Mouse (Mus musculus): Measurements from ENCODE around the gene Lhfp. TPM values are rescaled to one million over a fixed set of nuclear protein-coding genes. Genes with fewer than 3 reads are reported as not detected.

The Lhfp gene
- polyA plus RNA-seq, 1 experiment from 2014 or later: 12.9 TPM

DNA sequence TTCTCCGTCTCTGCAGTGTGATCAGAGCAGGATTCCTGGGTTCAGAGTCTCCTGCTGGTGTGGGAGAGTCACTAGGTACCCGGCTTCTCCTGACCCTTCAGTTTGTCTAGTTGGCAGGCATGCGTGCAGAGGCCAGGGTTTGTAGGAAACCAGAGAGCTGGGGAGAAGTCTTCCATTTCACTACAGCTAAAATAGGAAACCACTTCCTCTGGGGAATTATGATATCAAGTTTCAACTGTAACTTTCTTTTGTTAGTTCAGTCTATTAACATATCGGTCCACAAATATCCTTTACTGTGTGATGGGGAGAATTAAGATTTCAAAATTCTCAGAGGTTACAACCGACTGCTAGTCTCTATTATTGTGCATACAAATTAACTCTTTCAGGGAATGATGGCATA, 5.3 kb upstream of the Lhfp start:
- no peak overlapping the region for H3K9ac ChIP-seq (ENCODE audit: low read depth, low read length)
- no peaks in the 10 kb centered on the region for H3K36me3 ChIP-seq (ENCODE audit: control insufficient read depth, insufficient read depth, low read length)
- ATAC-seq (replicated peaks; ENCODE audit: low FRiP score) (no peak), DNase-seq (ENCODE audit: low spot score) (no peak)
- H3K4me1 ChIP-seq (replicated peaks; ENCODE audit: control insufficient read depth, insufficient read depth, low read length): peaks cover 4% of the 10 kb centered on the region; the same call in 1 of the 2 replicates
- no peak overlapping the region for H3K27ac ChIP-seq (ENCODE audit: low read depth, low read length)
- no peak overlapping the region for H3K4me2 ChIP-seq
- no peaks in the 10 kb centered on the region for H3K9me3 ChIP-seq (ENCODE audit: control insufficient read depth, low read length)
- 72% methylated on average over 5 of the region's 5 CpGs for WGBS
- H3K4me3 ChIP-seq (ENCODE audit: low read depth, low read length): no peak overlapping the region
- peaks cover 12% of the 10 kb centered on the region for H3K27me3 ChIP-seq (replicated peaks; ENCODE audit: control insufficient read depth, insufficient read depth, low read length)

DNA sequence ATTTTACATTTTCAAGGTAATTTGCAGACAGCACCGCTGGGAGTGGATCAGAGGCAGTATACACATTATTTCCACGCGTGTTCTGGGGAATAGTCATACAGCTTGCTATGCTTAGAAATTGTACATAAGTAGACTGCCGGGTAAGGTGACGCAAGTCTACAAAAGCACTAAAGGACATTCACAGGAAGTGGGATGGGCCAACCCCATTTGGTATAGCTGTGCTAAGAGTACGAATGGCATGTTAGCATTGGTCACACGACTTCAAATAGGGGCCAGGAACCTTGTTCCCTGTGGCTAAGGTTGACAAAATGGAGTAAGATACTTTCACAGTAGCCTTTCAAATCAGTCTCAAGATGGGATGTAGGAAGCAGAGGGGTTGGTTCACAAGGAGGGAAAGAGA, 4.4 kb upstream of the Lhfp start:
- DNase-seq (ENCODE audit: low spot score): no peak
- Histone ChIP-seq H3K4me1 (replicated peaks; ENCODE audit: control insufficient read depth, insufficient read depth, low read length) (peaks cover 4% of the 10 kb centered on the region; the same call in 1 of the 2 replicates), H3K9me3 (ENCODE audit: control insufficient read depth, low read length) (no peaks in the 10 kb centered on the region), H3K27me3 (replicated peaks; ENCODE audit: control insufficient read depth, insufficient read depth, low read length) (peaks cover 21% of the 10 kb centered on the region), H3K4me3 (ENCODE audit: low read depth, low read length) (no peak overlapping the region), H3K4me2 (no peak overlapping the region), H3K36me3 (ENCODE audit: control insufficient read depth, insufficient read depth, low read length) (no peaks in the 10 kb centered on the region), H3K27ac (ENCODE audit: low read depth, low read length) (no peak overlapping the region), H3K9ac (ENCODE audit: low read depth, low read length) (no peak overlapping the region)
- 77% methylated on average over 7 of the region's 7 CpGs for WGBS
- no peak for ATAC-seq (replicated peaks; ENCODE audit: low FRiP score)

DNA sequence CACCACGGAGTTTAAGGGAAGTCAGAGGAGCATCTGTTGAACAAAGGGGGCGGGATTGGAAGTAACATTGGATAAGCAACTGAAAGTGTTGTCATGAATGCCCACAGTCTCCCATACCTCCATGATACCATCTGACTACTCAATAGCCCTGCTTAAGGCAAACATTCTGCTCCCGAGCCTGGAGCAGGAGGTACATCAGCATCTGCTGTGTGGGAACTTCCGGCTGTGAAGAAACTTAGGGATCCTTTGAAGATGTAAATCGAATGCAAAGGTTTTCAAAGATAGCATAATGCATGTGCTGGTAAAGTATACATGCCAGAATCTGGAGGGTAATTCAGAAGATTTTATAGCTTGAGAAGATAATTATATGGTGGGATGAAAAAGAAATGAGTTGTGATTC, 2.4 kb upstream of the Lhfp start:
- ATAC-seq (replicated peaks; ENCODE audit: low FRiP score): no peak
- Histone ChIP-seq H3K9ac (ENCODE audit: low read depth, low read length) (no peak overlapping the region), H3K27me3 (replicated peaks; ENCODE audit: control insufficient read depth, insufficient read depth, low read length) (peaks cover 33% of the 10 kb centered on the region), H3K27ac (ENCODE audit: low read depth, low read length) (no peak overlapping the region), H3K36me3 (ENCODE audit: control insufficient read depth, insufficient read depth, low read length) (no peaks in the 10 kb centered on the region), H3K9me3 (ENCODE audit: control insufficient read depth, low read length) (no peaks in the 10 kb centered on the region), H3K4me1 (replicated peaks; ENCODE audit: control insufficient read depth, insufficient read depth, low read length) (no peaks in the 10 kb centered on the region), H3K4me3 (ENCODE audit: low read depth, low read length) (no peak overlapping the region), H3K4me2 (no peak overlapping the region)
- no peak for DNase-seq (ENCODE audit: low spot score)
- WGBS: 64% methylated on average over 5 of the region's 5 CpGs

DNA sequence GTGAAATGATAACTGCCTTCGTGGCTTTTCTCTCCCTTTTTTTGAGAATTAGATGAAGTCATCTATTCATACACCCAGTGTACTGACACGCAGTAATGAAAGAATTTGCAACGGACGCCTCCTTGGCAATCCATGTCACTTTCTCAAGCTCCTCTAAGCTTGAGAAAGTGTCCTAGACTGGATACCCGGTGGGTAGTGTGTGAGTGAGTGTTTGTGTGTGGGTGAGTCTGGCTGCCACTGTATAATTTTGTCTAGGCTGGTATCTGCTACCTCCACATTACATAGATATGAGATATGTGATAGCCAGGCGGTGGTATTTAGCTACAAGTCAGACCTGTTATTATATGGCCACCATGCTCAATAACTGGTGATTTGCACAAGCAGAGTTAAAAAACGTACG, 1.6 kb upstream of the Lhfp start:
- H3K4me1 ChIP-seq (replicated peaks; ENCODE audit: control insufficient read depth, insufficient read depth, low read length): no peaks in the 10 kb centered on the region
- H3K4me3 ChIP-seq (ENCODE audit: low read depth, low read length): no peak overlapping the region
- ATAC-seq (replicated peaks; ENCODE audit: low FRiP score): no peak
- H3K9ac ChIP-seq (ENCODE audit: low read depth, low read length): no peak overlapping the region
- WGBS: 75% methylated on average over 8 of the region's 8 CpGs
- no peak overlapping the region for H3K27ac ChIP-seq (ENCODE audit: low read depth, low read length)
- H3K4me2 ChIP-seq: no peak overlapping the region
- DNase-seq (ENCODE audit: low spot score): no peak
- no peaks in the 10 kb centered on the region for H3K36me3 ChIP-seq (ENCODE audit: control insufficient read depth, insufficient read depth, low read length)
- H3K27me3 ChIP-seq (replicated peaks; ENCODE audit: control insufficient read depth, insufficient read depth, low read length): peaks cover 33% of the 10 kb centered on the region
- no peaks in the 10 kb centered on the region for H3K9me3 ChIP-seq (ENCODE audit: control insufficient read depth, low read length)

DNA sequence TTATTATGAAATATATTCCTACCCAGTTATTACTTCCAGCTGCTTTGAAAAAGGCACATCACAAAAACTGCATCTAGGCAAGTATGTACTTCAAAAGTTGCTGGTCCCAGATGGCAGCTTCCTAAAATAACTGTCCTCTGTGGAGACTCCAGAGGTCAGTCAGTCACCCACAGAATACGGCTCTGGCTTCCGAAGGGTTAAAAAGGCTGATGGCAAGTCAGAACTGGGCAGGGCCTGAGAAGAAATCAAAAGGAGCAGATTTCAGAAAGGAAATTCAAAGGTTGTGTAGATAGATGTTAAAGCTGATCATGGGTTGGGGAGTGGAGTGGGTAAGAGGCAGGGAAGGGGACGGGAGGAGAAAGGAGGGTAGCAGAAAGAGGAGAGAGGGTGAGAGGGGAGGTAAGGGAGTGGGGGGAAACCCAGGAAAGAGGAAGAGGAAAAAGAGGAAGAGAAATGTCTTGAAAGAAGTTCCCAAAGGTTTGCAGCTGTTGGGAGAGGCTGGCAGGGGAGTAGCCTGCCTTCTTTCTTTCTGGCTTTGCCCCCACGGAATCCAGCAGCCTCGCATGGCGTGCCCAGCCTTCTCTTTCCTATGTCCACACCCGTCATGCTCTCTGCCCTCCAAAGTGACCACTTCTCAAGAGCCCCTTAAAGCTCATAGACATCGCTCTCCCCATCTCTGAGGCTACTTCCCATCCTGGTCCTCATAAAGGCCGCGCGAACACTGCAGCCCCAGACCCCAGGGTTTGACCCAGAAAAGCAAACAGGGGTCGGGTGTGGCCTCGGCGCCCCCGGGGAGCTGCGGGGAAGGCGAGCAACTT, 526 bp upstream of the Lhfp start:
- ATAC-seq (replicated peaks; ENCODE audit: low FRiP score) (no peak; the same call in 1 of the 2 replicates), DNase-seq (ENCODE audit: low spot score) (no peak)
- Histone ChIP-seq H3K9ac (ENCODE audit: low read depth, low read length) (no peak overlapping the region), H3K27me3 (replicated peaks; ENCODE audit: control insufficient read depth, insufficient read depth, low read length) (peaks cover 33% of the 10 kb centered on the region), H3K4me1 (replicated peaks; ENCODE audit: control insufficient read depth, insufficient read depth, low read length) (no peaks in the 10 kb centered on the region), H3K4me3 (ENCODE audit: low read depth, low read length) (peak overlapping the region; percentile 48), H3K36me3 (ENCODE audit: control insufficient read depth, insufficient read depth, low read length) (no peaks in the 10 kb centered on the region), H3K4me2 (peak overlapping the region; percentile 80), H3K9me3 (ENCODE audit: control insufficient read depth, low read length) (no peaks in the 10 kb centered on the region), H3K27ac (ENCODE audit: low read depth, low read length) (no peak overlapping the region)
- WGBS: 7% methylated on average over 17 of the region's 17 CpGs

DNA sequence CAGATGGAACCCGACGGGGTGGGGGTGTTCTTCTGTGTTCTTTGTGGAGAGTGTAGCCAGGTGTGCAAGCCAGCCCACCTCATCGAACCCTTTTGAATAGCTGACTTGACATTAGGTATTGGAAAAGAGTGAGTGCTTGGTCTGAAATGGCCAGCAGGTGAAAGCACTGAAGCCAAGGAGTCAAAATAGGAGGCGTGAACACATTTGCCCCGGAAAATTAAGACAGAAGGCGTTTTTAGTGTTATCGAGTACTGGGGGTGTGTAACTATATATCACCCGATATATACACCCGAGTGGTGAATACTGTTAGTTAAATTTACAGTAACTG, 876 bp downstream of the Lhfp start:
- WGBS: 36% methylated on average over 9 of the region's 9 CpGs
- no peak overlapping the region for H3K9ac ChIP-seq (ENCODE audit: low read depth, low read length)
- peaks cover 33% of the 10 kb centered on the region for H3K27me3 ChIP-seq (replicated peaks; ENCODE audit: control insufficient read depth, insufficient read depth, low read length)

DNA sequence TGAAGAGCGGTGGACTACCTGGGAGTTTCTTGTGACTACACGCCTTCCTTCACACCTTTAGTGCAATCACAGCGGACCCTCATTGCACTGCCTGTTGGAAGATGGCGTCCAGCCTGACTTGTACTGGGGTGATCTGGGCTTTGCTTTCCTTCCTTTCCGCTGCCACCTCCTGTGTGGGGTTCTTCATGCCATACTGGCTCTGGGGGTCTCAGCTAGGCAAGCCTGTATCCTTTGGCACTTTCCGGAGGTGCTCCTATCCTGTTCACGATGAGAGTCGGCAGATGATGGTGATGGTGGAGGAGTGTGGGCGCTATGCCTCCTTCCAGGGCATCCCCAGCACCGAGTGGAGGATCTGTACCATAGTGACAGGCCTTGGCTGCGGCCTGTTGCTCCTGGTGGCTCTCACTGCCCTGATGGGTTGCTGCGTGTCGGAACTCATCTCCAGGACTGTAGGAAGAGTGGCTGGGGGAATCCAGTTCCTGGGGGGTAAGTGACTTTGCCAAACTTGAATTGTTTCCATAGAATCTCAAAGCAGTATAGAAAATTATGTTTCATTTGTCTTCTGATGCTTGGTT, 2.0 kb downstream of the Lhfp start:
- H3K27ac ChIP-seq (ENCODE audit: low read depth, low read length): no peak overlapping the region
- DNase-seq (ENCODE audit: low spot score) (no peak), ATAC-seq (replicated peaks; ENCODE audit: low FRiP score) (no peak)
- no peaks in the 10 kb centered on the region for H3K36me3 ChIP-seq (ENCODE audit: control insufficient read depth, insufficient read depth, low read length)
- H3K9ac ChIP-seq (ENCODE audit: low read depth, low read length): no peak overlapping the region
- no peak overlapping the region for H3K4me3 ChIP-seq (ENCODE audit: low read depth, low read length)
- H3K4me2 ChIP-seq: peak overlapping the region; percentile 12; the same call in 1 of the 2 replicates
- H3K4me1 ChIP-seq (replicated peaks; ENCODE audit: control insufficient read depth, insufficient read depth, low read length): no peaks in the 10 kb centered on the region
- H3K27me3 ChIP-seq (replicated peaks; ENCODE audit: control insufficient read depth, insufficient read depth, low read length): peaks cover 33% of the 10 kb centered on the region
- no peaks in the 10 kb centered on the region for H3K9me3 ChIP-seq (ENCODE audit: control insufficient read depth, low read length)
- WGBS: 84% methylated on average over 13 of the region's 13 CpGs

More for the DNA sequence above, 876 bp downstream of the Lhfp start:
- ATAC-seq (replicated peaks; ENCODE audit: low FRiP score) (no peak), DNase-seq (ENCODE audit: low spot score) (no peak)
- peak overlapping the region; percentile 48 for H3K4me3 ChIP-seq (ENCODE audit: low read depth, low read length)
- H3K4me1 ChIP-seq (replicated peaks; ENCODE audit: control insufficient read depth, insufficient read depth, low read length): no peaks in the 10 kb centered on the region
- no peak overlapping the region for H3K27ac ChIP-seq (ENCODE audit: low read depth, low read length)
- H3K36me3 ChIP-seq (ENCODE audit: control insufficient read depth, insufficient read depth, low read length): no peaks in the 10 kb centered on the region
- no peaks in the 10 kb centered on the region for H3K9me3 ChIP-seq (ENCODE audit: control insufficient read depth, low read length)
- H3K4me2 ChIP-seq: peak overlapping the region; percentile 80

DNA sequence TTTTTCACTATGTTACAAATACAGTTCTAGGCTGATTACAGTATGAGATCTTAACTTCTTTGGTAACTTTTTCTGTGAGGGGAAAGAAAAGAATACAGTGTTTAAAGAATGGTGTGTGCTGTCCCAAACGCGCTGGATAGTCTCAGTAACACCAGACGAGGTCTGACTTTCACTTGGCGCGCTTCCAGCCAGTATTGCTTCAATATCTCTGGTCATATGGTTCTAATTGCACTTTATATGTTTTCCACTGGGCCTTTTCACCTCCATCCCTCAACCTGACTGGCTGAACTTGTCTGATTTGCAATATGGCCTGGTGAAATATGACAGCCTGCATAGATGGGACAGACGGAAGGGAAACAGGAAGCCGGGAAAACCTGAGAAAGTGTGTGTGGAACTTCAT, 2.9 kb downstream of the Lhfp start:
- ATAC-seq (replicated peaks; ENCODE audit: low FRiP score) (no peak), DNase-seq (ENCODE audit: low spot score) (no peak)
- no peak overlapping the region for H3K4me3 ChIP-seq (ENCODE audit: low read depth, low read length)
- no peaks in the 10 kb centered on the region for H3K36me3 ChIP-seq (ENCODE audit: control insufficient read depth, insufficient read depth, low read length)
- no peaks in the 10 kb centered on the region for H3K9me3 ChIP-seq (ENCODE audit: control insufficient read depth, low read length)
- H3K4me2 ChIP-seq: peak overlapping the region; percentile 31; the same call in 1 of the 2 replicates
- H3K27ac ChIP-seq (ENCODE audit: low read depth, low read length): no peak overlapping the region
- peaks cover 33% of the 10 kb centered on the region for H3K27me3 ChIP-seq (replicated peaks; ENCODE audit: control insufficient read depth, insufficient read depth, low read length)
- H3K9ac ChIP-seq (ENCODE audit: low read depth, low read length): no peak overlapping the region
- H3K4me1 ChIP-seq (replicated peaks; ENCODE audit: control insufficient read depth, insufficient read depth, low read length): no peaks in the 10 kb centered on the region
- WGBS: 67% methylated on average over 7 of the region's 7 CpGs

All from liver, embryonic 11.5 days (tissue).